Mouse (Mus musculus) embryo, embryonic 11 days (tissue): Measurements from ENCODE around the gene Gm20696.

ENCODE experiments used
- DNase-seq: peaks from one replicate; pipeline ENCODE4 v3.0.0-alpha.2; 2015

The Gm20696 gene

DNA sequence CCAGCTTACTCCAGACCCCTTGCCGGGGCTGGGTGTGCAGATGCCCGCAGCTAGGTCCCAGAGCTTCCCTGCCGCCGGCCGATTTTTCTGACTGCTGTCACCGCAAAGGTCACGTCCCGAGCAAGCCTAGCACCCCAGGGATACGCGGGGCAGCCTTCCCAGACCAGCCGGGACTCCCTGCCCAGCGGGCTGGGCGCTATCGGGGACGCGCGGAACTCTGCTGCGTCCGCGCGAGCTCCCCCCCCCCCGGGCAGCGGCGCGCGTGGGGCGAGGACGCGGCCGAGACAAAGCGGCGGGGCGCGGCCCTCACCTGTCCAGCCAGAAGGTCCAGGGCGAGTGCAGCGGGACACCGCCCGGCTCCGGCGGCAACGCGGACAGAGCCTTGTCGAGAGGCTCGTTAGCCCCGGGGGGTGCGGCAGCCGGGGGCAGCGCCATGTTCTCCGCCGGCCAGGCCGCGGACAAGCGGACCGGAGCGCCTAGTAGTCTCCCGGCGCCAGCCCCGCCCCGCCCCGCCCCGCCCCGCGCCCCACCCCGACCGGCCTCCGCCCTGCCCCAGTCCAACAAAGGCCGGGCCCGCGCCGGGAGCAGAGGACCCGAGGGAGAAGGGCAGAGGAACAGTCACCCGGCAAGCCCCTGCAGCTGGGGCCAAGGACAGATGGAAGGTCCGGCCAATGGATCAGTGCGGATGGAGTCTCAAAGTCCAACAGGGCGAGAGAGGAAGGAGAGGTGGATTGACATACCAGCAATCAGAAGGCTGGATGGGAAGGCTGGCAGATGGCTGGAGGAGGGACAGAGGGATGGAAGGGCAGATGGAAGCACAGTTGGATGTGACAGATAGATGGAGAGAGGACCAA, at the start of gene Gm20696, which contains the start of gene Eif4e3:
Gm20696 (minus strand) TSS at position 480 of the 854 bp plus-strand sequence.
Eif4e3 (minus strand) TSS at position 454 of the 854 bp plus-strand sequence.
- peak; percentile 78 for DNase-seq

GRCm38 (mm10) chr6:99715913-99716312, 49.3 kb upstream of the Gm20696 start:
- no peak for DNase-seq

- no peak for DNase-seq
Measured at GRCm38 (mm10) chr6:99715191-99715590, 48.6 kb upstream of the Gm20696 start.

DNA sequence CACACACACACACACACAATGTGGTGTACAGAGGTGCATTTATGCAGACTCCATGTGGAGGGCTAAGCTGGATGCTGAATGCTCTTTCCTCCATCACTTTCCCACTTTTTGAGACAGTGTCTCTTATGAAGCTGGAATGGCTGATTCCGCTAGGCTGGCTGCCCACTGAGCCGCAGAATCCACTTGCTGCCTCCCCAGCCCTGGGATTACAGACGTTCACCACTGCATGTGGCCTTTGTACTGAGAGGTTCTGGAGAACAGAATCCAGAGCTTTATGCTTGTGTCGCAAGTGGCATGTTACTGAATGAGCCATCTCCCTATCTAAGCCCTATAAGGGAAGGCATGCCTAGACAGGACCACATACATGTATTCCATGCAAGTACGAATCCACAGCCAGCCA, 46.7 kb upstream of the Gm20696 start:
- DNase-seq, result no peak

GRCm38 (mm10) chr6:99711576-99712101, 45.0 kb upstream of the Gm20696 start:
- DNase-seq, result no peak

DNA sequence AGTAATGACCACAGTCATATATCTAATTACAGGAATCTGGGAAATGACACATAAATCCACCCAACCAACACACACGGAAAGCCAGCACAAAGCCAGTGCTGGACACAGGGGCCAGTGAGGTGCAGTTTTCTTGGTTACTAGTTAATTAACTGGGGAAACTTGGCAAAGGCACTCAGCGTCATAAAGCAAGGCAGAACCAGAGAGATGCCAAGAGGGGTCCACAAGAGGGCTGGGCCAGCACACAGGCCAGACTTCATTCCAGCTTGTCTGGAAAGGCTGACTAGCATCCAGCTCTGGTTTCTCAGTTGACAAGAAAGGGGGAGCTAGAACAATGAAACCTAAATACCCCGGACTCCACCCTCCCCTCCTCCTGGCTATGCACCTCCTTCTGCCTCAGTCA, 33.9 kb upstream of the Gm20696 start:
- DNase-seq, result no peak

- DNase-seq, result peak; percentile 64
Measured at GRCm38 (mm10) chr6:99692916-99693841, 26.6 kb upstream of the Gm20696 start.

- DNase-seq, result peak; percentile 75
Measured at GRCm38 (mm10) chr6:99692206-99692915, 25.8 kb upstream of the Gm20696 start, which contains the start of gene Gpr27. Gene Gpr27 (plus strand): TSS chr6:99692679.

DNA sequence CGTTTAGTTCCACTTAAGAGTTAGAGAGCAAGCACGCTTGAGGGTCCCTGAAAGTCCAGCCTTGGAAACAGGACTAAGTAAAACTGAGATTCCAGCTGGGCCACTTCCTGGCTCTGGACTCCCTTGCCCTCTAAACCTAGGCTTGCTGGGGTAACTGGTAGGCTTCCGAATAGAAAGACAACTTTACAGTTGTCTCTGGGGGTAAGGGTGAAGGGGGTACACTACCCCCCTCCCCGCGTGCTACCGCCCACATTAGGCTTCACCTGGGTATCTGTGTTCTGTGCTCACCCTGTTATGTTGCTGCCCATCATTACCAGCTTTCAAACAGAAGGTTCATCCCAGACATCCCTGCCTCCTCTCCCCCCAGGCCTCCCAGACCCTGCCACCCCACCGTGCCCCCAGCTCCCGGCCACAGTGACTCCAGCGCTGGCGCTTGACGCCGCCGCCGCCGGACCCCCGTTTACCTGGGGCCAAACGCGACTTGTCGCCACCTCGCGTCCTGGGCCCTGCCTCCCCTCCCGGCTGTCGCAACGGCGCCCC, 25.1 kb upstream of the Gm20696 start:
- DNase-seq, result no peak

DNA sequence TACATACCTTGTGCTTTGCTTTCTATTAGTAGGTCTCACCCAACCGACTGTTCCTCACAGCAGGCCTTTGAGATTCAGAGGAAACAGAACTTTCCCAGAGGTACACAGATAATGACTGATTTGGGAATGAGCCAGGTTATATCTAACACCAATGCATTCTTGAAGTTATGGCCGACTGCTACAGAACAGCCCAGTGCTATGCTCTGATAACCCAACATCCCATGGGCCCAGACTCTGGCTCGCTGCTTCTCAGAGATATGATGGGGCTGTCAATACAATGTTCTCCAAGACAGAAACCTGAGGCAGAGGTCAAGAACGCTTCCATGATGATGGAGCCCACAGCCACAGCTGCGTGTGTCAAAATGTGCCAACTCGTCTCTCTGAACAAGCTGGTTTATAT, 21.9 kb upstream of the Gm20696 start:
- DNase-seq, result no peak

GRCm38 (mm10) chr6:99684899-99685298, 18.3 kb upstream of the Gm20696 start:
- peak; percentile 53 for DNase-seq

DNA sequence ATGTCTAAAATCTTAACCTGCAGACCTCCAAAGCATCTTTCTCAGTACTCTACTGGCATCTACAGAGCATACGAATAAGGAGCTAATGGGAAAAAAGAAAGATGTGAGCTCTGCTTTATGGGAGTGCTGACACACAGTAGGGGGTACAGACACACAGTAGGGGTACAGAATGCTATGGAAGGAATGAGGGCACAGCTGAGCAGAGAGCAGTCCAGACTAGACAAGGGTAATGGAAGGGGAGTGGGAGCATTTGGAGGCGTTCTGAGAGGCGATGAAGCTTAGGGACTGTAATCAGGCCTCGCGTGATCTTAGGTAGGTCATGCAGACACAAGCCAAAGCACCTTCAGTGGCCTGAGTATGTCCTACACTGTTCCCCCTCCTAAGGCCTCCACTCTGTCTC, 17.4 kb upstream of the Gm20696 start:
- no peak for DNase-seq

DNA sequence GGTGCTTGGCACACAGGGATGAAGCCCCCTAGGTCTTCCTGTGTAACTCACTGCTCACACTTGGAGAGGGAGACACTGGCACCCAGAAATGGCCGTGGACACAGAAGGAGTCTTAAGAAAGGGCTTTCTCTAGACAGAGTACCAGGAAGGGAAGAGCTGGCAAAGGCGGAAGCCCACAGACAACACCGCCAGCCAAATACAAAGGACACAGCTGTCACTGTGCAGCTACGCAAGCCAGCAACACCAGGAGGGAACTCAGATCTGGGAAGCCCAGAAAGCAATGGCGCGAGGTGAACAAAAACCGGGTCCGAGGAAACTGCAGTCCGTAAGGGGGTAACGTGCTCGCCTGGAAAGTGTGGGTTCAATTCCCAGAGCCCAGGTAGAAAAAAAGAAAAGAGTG, 11.5 kb upstream of the Gm20696 start:
- DNase-seq, result no peak

DNA sequence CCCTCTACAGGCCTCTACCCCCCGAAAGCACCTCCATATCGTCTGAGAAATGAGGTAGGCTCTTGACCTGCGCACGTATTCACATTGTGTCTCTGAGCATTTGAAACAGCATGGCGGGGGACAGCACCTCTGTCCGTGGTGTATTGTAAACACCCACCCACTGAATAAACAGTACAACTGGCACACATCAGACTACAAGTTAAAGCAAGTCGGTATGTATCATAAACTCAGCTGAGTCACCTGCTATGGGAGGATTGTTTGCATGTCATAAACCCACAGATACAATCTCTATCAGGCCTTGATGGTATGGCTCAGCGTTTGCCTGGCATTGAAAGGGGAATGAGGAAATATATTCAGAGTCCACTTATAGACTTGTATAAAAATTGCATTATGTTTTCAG, 10.7 kb upstream of the Gm20696 start:
- no peak for DNase-seq

GRCm38 (mm10) chr6:99674482-99674881, 7.9 kb upstream of the Gm20696 start:
- DNase-seq, result no peak

DNA sequence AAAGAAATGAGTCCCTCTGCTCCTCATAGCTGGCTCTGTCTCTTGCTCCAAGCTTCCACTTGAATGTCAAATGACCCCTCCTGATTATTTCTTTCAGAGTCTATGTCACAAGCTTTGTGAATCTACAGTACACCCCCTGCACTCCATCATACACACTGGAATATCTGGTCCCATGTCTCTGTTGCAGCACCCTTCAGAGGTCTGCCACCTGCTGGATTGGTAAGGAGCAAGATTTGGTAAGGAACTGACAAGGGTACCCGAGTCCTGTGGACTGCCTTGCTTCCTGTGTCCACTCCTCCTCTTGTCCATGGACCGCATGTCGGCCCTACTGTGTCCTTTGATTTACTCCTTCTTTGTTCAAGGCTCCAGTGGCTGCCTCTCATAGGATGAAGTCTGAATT, 5.2 kb upstream of the Gm20696 start:
- DNase-seq, result no peak

- peak; percentile 76 for DNase-seq
Measured at GRCm38 (mm10) chr6:99670481-99671119, 4.0 kb upstream of the Gm20696 start.

DNA sequence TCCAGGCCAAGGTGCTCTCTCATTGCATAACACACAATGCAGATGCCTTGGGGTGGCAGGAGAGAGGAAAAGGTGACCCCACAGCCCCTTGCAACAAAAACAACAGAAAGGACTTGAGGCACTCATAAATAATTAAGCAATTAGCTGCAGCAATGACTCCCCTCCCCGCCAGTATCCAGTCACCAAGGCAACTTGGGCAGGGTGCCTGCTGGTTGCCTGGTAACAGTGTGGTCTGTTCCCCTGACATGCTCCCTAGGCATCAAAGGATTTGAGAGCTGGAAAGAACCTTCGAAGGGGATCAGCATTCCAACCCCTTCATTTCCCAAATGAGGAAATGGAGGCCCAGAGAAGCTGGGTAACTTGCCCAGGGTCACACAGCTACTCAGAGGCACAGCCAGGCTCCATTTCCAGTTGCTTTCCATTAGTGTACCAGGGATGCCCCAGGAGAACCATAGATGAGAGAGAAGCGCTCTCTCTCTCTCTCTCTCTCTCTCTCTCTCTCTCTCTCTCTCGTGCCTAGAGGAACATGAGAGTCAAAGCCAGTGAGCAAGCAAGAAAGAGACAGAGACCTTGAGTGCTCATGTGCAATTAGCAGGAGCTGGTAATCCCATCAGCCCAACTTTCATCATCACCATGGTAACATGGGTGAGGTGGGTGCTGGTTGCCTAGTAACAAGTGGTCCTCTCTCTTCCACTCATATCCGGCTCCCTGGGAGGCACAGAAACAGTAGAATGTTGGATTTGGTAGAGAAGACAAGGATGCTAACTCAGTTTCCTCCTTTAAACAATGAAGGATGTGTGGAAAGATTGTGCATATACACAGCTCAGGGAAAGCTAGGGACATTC, 3.1 kb upstream of the Gm20696 start:
- peak; percentile 59 for DNase-seq

DNA sequence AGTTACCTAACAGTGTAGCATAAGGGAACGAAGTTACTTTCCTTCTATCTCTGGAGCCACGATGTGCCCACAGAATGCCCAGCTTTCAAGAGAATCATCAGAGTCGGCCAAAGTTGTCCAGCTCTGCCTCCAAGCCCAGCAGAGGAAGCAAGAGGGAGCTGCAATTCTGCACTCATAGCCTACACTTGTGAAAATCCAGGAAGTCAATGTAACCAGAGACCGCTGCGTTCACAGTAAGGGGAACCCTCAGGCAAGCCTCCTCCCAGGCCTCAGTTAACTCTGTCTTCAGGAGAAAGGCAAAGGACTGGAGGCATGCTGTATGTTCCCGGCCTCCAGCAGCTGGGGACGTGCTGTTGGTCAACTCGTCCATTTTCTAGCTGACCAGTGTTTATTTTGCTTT, 693 bp upstream of the Gm20696 start:
- DNase-seq, result peak; percentile 61

DNA sequence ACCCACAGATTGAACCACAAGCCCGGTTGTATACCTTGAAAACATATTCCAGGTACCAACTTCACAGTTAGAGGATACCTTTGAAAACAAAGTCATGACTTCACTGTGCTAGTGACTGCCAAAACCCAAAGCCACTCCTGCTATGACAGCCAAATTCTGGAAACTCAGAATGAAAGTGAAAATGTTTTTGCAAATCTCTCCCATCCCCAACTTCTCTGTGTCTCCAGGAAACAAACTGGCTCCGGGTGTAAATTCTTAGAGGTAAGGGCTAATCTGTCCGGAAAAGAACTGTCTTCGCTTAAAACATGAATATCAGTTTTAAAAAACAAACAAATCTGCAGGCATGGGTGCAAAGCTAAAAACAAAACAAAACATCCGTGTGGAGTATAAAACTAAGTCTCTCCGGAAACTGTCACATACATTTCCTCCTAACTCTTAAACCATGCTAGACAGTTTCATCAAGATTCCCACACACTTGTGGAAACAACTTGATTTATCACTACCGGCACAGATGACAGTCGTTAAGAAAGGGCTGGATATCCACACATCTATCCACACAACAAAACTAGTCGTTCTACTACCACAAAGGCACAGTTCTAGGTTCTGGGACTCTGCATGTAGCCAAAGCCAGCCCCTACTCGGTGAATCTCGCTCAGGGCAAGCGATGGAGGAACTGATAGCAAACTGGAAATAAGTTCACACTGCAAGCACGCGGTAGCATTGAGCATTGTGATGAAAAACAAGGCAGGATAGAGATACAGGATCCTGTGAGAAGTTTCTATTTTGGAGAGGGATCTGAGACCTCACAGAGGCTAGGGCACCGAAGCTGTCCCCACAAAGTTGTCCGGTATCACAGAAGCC, 910 bp downstream of the Gm20696 start:
- peak; percentile 49 for DNase-seq
